Mouse (Mus musculus) cortical plate, adult 2 months (tissue): ENCODE results near the gene Catsperz. TPM values are rescaled to one million over a fixed set of nuclear protein-coding genes. Genes with fewer than 3 reads are reported as not detected.
"Not testable (repeated sequence)": the region's sequence is repeated elsewhere in the genome, so short reads cannot be mapped to it uniquely, and the experiment has no call there.

Source experiments
- H3K27ac ChIP-seq: fragments of 200-500 bp; 2 replicates; pipeline ENCODE4 v1.5.1; 2012; ENCODE audit warnings: low read length, control low read depth, inconsistent platforms; ENCODE audit not compliant: insufficient read depth
- H3K4me1 ChIP-seq: fragments of 200-500 bp; 2 replicates; pipeline ENCODE4 v1.6.1; 2011; ENCODE audit warnings: low read length; ENCODE audit not compliant: control insufficient read depth, insufficient read depth
- H3K4me3 ChIP-seq: fragments of 200-500 bp; 2 replicates; pipeline ENCODE4 v1.5.1; 2011; ENCODE audit warnings: mild to moderate bottlenecking, low read length, control low read depth; ENCODE audit not compliant: insufficient read depth
- CTCF ChIP-seq: fragments of 200-500 bp; IDR thresholded peaks from 2 replicates; pipeline ENCODE4 v1.5.1; 2011; ENCODE audit warnings: mild to moderate bottlenecking, control low read depth, low read length; ENCODE audit not compliant: insufficient read depth; ENCODE audit errors: extremely low read depth
- POLR2A ChIP-seq: fragments of 200-500 bp; IDR thresholded peaks from 2 replicates; pipeline ENCODE4 v1.6.1; 2011; ENCODE audit warnings: mild to moderate bottlenecking, low read length, control low read depth; ENCODE audit not compliant: insufficient read depth; ENCODE audit errors: extremely low read depth
- polyA plus RNA-seq: library from polyadenylated mRNA; depleted of rRNA; stranded (reverse); fragments of >200 nt; gene quantifications from 2 replicates; pipeline ENCODE4 v1.2.3, GENCODE M21; 2012; rRNA removed

Gene Catsperz
- polyA plus RNA-seq, 1 experiment, result 33.9 TPM

DNA sequence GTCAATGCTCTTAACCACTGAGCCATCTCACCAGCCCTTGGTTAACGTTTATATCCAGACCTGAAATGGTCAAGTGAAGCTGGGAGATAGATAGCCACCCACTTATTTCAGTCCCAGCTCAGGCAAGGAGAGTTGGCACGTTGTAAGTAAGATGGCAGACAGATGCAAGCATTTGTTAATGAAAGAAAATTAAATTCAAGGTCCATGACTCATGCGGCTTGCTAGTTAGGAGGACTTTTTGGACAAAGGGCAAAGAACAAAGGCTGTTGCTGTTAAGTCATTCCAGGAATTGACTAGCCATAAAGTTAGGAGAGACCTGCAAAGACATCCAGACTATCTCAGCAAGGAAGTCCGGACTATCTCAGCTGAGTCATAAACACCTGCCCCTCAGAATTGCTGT lies 25.5 kb downstream of the Catsperz start:
- no peaks in the 10 kb centered on the region for H3K4me1 ChIP-seq
- no peak overlapping the region for H3K27ac ChIP-seq
- TF ChIP-seq POLR2A (no peak), CTCF (no peak)
- no peak overlapping the region for H3K4me3 ChIP-seq

DNA sequence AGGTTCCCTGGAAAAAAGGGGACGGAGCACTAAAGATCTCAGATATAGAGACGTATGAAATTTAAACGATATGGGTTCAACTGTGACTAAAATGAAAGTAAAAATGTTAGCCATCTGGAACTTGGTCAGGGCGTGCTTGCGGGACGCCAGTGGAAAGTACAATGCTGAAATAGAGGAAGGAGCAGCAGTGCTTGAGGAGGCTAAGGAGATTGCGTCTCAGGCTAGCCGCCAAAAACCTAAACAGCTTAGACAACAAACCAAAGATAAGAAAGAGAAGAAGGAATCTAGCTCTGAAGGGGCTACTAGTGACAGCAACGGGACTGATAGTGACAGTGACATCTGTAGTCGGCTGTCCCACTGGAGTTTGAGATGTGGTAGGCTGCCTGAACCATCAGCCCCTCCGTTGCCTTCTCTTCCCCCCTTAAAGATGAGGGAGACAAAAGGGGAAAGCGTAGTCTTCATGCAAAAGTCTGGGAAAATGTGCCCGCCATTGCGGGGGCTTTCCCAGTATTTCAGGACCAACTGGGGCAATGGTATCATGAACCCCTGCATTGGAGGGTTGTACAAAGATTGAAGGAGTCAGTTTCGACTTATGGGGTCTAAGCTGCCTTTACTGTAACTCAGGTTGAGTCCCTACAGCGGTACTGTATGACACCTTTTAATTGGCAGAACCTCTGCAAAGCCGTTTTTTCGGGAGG lies 29.4 kb downstream of the Catsperz start:
- not testable (repeated sequence) for H3K4me3 ChIP-seq, H3K4me1 ChIP-seq

DNA sequence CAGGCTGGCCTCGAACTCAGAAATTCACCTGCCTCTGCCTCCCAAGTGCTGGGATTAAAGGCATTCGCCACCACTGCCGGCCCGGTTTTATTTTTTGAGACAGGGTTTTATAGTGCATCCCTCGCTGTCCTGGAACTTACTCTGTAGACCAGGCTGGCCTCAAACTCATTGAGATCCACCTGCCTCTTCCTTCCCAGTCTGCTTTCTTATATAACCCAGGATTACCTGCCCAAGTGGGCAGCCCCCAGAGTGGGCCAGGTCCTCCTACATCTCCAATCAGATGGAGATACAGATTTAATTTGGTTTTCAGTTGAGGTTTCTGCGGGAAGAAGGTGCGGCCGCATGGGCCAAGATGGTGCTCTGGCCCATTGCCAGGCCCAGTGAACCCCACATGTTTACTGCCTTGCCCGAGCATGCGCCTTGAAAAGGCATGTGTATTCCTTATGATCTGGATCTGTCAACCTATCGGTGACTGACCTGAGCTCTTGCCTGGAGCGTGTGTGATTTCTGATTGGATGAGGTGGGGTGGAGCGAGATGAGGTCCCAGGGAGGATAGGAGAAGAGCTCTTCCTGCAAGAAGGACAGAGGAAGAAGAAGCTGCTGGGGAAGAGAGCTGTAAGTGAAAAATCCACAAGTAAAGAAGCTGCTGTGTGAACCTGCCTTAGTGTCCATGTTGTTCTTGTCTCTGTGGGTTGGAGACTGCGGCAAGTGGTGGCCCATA lies 31.3 kb downstream of the Catsperz start:
- no peak overlapping the region for H3K27ac ChIP-seq
- no peaks in the 10 kb centered on the region for H3K4me1 ChIP-seq
- H3K4me3 ChIP-seq, result no peak overlapping the region
- TF ChIP-seq POLR2A (no peak), CTCF (no peak)

More for the DNA sequence above, 29.4 kb downstream of the Catsperz start:
- not testable (repeated sequence) for H3K27ac ChIP-seq

GRCm38 (mm10) chr19:6892512-6892911 lies 32.7 kb downstream of the Catsperz start:
- TF ChIP-seq CTCF, result no peak
- TF ChIP-seq POLR2A, result no peak
- Histone ChIP-seq H3K27ac (no peak overlapping the region), H3K4me3 (no peak overlapping the region), H3K4me1 (no peaks in the 10 kb centered on the region)

DNA sequence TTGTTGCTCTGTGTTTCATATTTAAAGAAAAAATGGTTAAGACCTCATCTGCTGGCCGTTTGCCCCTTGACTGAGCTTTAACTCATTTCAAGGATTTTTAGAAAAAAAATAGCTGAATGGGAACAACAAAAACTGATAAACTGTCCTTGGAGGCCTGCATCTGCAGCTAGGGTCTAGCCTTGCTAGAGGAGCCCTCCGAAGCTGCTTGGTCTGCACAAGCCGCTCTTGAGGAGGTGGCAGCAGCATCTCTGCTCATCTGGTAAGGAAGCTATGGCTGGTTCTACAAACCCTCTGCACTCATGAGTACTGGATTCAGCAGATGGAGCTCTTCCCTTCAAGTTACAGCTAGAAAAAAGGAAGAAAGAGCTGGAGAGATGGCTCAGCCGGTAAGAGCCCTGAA lies 47.2 kb downstream of the Catsperz start:
- Histone ChIP-seq H3K4me1 (no peaks in the 10 kb centered on the region), H3K27ac (no peak overlapping the region), H3K4me3 (no peak overlapping the region)
- TF ChIP-seq CTCF, result no peak
- no peak for TF ChIP-seq POLR2A

GRCm38 (mm10) chr19:6876799-6877198 lies 48.4 kb downstream of the Catsperz start:
- H3K27ac ChIP-seq, result no peak overlapping the region
- H3K4me3 ChIP-seq, result no peak overlapping the region
- no peak for TF ChIP-seq CTCF
- TF ChIP-seq POLR2A, result no peak
- no peaks in the 10 kb centered on the region for H3K4me1 ChIP-seq

DNA sequence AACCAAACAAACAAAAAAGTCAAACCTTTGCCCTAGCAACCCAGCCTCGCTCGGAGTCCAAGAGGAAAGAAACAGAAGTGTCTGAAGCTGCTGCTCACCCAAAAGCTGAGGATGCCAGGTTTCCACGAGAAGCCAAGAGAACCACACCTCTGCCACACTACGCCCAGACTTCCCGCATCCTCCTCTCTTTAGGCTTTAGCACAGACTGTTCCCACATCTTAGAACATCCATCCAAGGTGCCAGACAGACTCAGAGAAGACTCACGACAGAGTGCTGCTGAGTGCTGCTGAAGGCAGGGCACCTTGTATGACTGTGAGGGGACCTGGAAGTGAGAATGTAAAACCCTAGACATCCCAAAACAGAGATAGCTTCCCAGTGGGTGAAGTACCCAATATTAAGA lies 49.3 kb downstream of the Catsperz start:
- H3K27ac ChIP-seq, result no peak overlapping the region
- no peak overlapping the region for H3K4me3 ChIP-seq
- TF ChIP-seq CTCF, result no peak
- TF ChIP-seq POLR2A, result no peak
- no peaks in the 10 kb centered on the region for H3K4me1 ChIP-seq

DNA sequence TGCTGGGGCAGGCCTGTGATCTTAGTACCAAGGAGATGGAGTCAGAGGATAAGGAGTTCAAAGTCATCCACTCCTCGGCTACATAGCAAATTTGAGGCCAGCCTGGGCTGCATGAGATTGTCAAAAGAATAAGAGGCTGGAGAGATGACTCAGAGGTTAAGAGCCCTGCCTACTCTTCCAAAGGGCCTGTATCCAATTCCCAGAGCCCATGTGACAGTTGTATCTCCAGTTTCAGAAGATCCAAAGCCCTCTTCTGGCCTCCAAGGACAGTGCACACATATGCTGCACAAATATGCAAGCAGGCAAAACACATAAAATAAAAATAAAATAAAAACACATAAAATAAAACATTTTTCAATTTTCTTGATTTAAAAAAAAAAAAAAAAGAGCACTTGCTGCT lies 50.9 kb downstream of the Catsperz start:
- TF ChIP-seq POLR2A (no peak), CTCF (no peak)

DNA sequence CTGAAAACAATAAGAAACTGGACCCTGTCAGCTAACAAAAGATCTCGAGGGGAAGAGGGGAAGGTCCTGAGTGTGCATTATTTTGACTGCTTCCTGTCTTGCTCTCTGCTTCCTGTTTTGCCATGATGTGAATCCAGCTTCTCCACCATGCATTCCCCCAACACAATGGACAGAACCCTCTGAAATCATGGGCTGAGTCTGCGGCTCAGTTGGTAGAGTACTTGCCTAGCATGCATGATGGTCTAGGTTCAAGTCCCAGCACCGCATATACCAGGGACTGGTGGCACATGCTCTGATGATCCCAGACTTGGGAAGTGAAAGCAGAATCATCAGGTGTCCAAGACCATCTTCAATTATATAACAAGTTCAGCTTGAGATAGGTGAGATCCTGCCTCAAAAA lies 52.5 kb downstream of the Catsperz start:
- no peaks in the 10 kb centered on the region for H3K4me1 ChIP-seq
- TF ChIP-seq POLR2A (no peak), CTCF (no peak)

More for the DNA sequence above, 50.9 kb downstream of the Catsperz start:
- Histone ChIP-seq H3K4me1 (no peaks in the 10 kb centered on the region), H3K27ac (no peak overlapping the region), H3K4me3 (no peak overlapping the region)

More for the DNA sequence above, 52.5 kb downstream of the Catsperz start:
- no peak overlapping the region for H3K4me3 ChIP-seq
- H3K27ac ChIP-seq, result no peak overlapping the region

Other genes with a start within 250 kb of the Catsperz start
- 39.3 and 39.9 TPM in 2 replicates for gene Rps6ka4, start 84.7 kb downstream of the Catsperz start, polyA plus RNA-seq
- gene Ccdc88b, start 67.2 kb downstream of the Catsperz start, polyA plus RNA-seq, result 1.9 and 4.0 TPM in 2 replicates
- gene Trmt112, start 15.7 kb downstream of the Catsperz start, polyA plus RNA-seq, result 95.8 and 96.5 TPM in 2 replicates
- gene Prdx5, start 15.3 kb downstream of the Catsperz start, polyA plus RNA-seq, result 366 and 368 TPM in 2 replicates
- gene Esrra, start 3.6 kb downstream of the Catsperz start, polyA plus RNA-seq, result 59.2 and 62.9 TPM in 2 replicates
- 57.1 and 59.0 TPM in 2 replicates for gene Kcnk4, start 9.1 kb upstream of the Catsperz start, polyA plus RNA-seq
- 60.4 and 66.3 TPM in 2 replicates for gene Bad, start 16.5 kb upstream of the Catsperz start, polyA plus RNA-seq
- gene Gpr137, start 17.1 kb upstream of the Catsperz start, polyA plus RNA-seq, result 117 and 121 TPM in 2 replicates
- 48.3 and 49.4 TPM in 2 replicates for gene Ppp1r14b, start 49.6 kb upstream of the Catsperz start, polyA plus RNA-seq
- 17.4 and 18.4 TPM in 2 replicates for gene Plcb3, start 51.1 kb upstream of the Catsperz start, polyA plus RNA-seq
- 215 and 217 TPM in 2 replicates for gene Fkbp2, start 55.1 kb upstream of the Catsperz start, polyA plus RNA-seq
- gene Vegfb, start 62.3 kb upstream of the Catsperz start, polyA plus RNA-seq, result 99.6 and 107 TPM in 2 replicates
- 39.1 and 40.3 TPM in 2 replicates for gene Dnajc4, start 67.2 kb upstream of the Catsperz start, polyA plus RNA-seq
- 13.4 and 13.9 TPM in 2 replicates for gene Nudt22, start 70.7 kb upstream of the Catsperz start, polyA plus RNA-seq
- gene Trpt1, start 70.8 kb upstream of the Catsperz start, polyA plus RNA-seq, result 24.2 and 25.8 TPM in 2 replicates
- 5.6 and 6.0 TPM in 2 replicates for gene Fermt3, start 94.1 kb upstream of the Catsperz start, polyA plus RNA-seq
- 133 and 140 TPM in 2 replicates for gene Stip1, start 114.6 kb upstream of the Catsperz start, polyA plus RNA-seq
- gene Macrod1, start 131.4 kb upstream of the Catsperz start, polyA plus RNA-seq, result 19.1 and 22.2 TPM in 2 replicates
- 8.2 and 9.2 TPM in 2 replicates for gene Flrt1, start 180.3 kb upstream of the Catsperz start, polyA plus RNA-seq